Mouse (Mus musculus) layer of hippocampus, postnatal 25 days (tissue): ENCODE results near the gene Tmem116. TPM values are rescaled to one million over a fixed set of nuclear protein-coding genes. Genes with fewer than 3 reads are reported as not detected.
A peak's percentile ranks its signal among the peaks of the same experiment; 100 is the strongest.

Experiments
- DNase-seq, 2 experiments: peaks; one replicate each; pipeline ENCODE4 v3.0.0; 2022; ENCODE audit warnings: mixed read lengths in 2 of 2, low spot score in 1 of 2; ENCODE audit errors: extremely low spot score in 1 of 2
- total RNA-seq, 2 experiments: library from RNA; stranded (reverse); gene quantifications; 2 replicates each; pipeline ENCODE4 v1.2.3; 2021

Gene Tmem116
- total RNA-seq: 1 to 10 TPM; 6.6 to 9.3 TPM

DNA sequence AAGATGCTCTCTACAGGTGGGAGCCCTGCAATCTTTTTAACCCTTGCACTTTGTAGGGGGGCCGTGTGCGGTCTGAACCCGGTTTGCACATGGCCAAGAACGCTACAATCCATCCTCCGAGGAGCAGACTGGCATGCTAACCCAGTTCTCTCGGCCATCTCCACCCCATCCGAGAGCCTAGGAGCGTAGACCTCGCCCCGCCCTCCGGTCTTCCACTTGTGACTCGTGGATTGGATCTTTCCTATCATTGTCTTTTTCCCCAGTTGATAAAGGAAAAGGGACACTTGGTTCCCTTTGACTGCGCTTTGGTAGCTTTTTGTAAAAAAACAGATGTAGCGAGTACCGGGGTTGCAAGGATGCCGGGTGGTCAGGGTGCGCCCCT is at the start of gene Tmem116:
Gene Tmem116 (plus strand): TSS at position 250 of the 382 bp plus-strand sequence.
- DNase-seq: peak in 1 of 2 experiments; percentile 27

DNA sequence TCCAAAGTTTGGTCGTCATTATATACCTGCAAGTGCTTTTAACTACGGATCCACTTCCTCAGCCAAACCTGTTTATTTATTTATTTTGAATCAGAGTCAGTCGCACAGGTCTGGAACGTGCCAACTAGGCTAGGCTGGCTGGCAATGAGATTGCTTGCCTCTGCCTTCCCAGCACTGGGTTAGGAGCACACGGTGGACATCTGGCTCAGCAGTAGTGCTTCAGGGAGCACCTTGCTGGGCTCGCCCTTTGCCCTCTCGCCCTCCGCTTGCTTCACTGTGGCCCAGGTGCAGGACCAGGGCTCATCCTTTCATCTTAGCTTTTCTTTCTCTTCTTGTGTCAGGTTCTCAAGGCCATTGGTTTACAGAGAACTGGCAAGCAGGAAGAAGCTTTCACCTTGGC is 43.8 kb upstream of the Tmem116 start:
- no peak for DNase-seq

DNA sequence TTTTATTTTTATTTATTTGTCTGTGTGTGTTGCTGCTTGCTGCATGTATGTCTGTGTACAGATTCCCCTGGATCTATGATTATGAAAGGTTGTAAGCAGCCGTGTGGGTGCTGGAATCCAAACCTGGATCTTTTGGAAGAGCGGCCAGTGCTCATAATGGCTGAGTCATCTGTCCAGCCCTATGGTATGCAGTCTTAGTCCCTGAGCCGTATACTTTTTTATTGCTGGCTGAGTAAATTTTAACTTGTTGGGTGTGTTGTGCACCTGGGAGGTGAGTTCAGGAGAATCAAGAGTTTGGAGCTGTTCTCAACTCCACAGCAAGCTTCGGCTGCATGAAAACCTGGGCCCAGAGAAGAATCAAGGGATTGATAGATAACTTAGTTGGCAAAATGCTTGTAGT is 40.7 kb upstream of the Tmem116 start:
- no peak for DNase-seq

DNA sequence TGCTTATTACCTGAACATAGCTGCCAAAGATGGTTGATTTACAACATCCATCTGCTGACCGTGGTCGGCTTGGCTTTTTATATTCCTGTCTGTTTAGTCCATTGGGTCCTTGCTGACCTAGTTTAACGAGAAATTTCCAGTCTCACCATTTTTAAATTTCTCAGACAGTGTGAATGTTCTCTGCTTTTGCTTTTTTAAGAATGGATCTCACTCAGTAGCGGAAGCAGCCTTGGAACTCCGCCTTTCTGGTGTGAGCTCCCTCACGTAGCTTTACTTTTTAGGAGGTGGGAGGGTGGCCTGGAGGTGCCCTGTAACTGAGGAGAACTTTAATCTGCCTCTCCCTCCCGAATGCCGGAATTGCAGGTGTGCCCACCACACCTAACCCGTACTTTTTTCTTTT is 31.0 kb upstream of the Tmem116 start:
- DNase-seq: no peak

DNA sequence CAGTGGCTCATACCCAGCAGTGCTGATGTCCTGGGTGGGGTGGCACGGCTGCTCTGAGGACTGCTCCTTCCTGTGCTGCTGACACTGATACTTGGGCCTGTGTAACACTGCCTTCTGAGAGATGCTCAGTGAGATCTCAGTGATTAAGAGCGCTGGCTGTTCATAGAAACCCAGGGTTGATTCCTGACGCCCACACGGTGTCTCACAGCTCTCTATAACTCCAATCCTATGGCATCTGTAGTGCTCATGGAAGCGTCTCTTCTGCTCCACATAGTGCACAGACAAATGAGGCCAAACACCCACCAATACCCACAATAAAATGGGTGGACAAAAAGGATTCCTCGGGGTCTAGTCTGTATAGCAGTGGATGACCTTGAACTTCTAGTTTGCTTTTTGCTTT is 28.9 kb upstream of the Tmem116 start:
- DNase-seq: no peak

DNA sequence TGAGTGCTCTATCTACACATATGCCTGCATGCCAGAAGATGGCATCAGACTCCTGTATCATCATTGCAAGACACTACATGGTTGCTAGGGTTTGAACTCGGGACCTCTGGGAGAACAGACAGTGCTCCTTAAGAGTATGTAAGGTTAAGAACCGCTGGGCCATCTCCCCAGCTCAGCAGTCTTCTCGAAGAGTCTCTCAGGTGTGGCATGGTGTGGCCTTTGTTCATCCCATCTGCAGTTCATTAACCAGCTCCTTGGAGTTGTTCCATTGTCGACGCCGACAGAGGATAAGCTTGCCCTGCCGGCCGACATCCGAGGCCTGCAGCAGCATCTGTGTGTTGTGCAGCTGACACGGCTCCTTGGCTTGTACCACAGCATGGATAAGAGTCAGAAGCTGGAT is 28.4 kb upstream of the Tmem116 start:
- DNase-seq: no peak

DNA sequence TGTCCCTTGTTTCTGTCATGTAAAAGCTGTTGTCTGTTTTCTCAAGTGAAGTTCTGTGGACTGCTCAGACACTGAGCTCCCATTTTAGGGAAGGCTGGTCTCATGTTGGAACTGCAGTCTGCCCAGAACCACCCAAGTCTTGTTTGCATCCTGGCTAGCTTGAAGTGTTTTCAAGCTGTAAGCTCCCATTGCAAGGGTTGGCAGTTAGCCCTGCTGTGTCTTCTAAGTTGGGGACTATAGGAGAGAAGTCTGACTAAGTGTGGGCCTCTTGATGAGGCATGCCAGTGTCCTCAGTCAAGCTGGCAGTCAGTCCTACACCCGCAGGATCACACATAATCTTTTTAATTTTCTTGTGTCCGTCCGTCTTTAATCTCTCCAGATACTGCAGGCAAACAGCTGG is 22.7 kb upstream of the Tmem116 start:
- no peak for DNase-seq

DNA sequence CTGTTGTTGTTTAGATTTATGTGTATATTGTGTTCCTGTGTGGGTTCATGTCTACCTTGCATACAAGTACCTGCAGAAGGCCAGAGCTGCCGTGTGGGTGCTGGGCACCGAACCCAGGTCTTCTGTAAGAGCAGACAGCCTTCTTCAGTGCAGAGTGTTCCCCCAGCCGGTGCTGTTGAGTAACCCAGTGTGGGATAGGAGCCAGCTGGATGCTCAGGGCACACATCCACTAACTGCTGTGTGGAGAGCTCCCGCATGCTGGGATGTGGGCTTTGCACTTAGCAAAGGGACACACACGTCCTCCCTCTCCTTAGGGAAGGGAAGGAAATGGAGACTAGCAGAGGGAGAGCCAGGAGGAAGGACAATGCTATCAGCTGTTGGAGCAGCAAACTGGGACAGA is 13.6 kb upstream of the Tmem116 start:
- no peak for DNase-seq

DNA sequence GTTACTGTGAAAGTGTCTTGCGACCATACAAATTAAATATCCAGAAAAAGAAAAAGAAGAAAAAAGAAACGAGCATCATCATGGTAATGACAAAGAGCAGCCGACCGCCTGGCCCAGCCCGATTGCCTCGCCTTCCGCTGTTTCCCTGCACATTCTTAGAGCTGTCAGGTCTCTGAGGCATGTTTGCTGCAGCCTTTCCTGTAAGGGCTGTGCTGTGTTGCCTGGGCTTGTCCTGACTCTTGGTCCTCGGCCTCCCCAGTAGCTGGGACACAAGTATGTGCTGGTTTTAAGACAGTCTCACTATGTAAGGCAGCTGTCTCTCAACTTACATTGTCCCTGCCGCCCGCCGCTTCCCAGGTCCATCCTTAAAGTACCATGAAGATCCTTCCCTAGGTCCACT is 12.9 kb upstream of the Tmem116 start:
- DNase-seq: no peak

DNA sequence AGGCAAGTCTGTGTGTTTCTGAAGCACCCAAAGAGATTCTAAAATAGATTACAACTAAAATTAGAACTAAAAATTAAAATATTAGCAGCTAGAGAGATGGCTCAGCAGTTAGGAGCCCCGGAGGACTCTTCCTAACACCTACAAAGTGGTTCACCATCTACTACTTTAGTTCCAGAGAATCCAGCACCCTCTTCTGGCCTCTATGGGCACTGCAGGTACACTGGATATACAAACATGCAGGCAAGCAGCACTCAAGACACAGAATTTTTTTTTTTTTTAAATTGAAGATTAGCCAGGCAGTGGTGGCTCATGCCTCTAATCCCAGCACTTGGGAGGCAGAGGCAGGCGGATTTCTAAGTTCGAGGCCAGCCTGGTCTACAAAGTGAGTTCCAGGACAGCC is 8.1 kb upstream of the Tmem116 start:
- DNase-seq: peak in 1 of 2 experiments; percentile 56

DNA sequence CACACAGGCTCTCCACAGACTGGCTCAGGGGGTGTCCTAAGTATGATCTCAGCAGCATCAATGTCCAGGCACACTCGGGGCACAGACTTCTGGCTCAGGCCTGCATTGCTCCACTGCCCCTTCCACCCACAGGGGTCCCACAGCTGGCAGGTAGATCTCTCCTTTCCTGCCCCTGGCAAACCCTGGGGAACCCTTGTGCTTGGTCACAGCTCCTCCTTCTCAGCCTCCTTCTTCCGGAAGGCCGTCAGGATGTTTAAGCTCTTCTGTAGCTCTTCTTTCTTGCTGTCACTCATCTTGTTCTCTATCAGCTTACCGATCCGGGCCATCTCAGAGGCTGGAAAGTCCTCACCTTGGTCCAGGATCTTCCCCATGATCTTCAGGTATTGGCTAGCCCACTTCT is 6.8 kb upstream of the Tmem116 start:
- DNase-seq: no peak

DNA sequence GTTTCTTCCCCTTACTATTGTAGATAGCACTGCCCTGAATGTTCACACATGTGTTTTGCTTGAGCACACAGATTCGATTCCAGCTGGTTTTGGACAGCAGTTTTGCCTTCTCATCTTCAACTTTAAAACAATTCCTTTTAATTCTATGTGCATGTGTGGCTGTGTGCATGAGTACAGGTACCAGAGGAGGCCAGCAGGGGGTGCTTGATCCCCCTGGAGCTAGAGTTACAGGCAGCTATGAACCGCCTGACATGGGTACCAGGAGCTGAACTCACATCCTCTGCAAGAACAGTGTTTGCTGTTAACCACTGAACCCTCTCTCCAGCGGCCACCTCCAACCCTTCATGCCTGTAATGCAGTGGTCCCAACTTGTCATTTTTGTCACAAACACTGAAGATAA is 3.2 kb upstream of the Tmem116 start:
- DNase-seq: no peak

DNA sequence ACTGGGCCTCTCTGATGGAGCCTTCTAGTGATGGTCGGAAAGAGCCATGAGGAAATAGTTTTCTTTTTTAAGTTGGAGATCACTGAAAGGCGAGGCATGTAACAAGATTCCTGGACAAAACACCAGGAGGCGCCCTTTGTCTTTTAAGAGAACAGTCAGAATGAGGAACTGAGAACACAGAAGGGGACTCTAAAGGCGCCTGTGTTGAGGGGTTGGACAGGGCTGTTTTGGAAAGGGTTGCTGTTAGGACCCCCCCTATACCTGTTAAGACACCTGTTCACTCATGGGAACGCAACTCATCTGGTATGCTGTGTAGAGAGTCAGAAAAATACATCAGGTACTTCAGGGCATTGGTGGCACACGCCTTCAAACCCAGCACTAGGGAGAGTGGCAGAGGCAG is 1.7 kb upstream of the Tmem116 start:
- DNase-seq: peak in 1 of 2 experiments; percentile 45

DNA sequence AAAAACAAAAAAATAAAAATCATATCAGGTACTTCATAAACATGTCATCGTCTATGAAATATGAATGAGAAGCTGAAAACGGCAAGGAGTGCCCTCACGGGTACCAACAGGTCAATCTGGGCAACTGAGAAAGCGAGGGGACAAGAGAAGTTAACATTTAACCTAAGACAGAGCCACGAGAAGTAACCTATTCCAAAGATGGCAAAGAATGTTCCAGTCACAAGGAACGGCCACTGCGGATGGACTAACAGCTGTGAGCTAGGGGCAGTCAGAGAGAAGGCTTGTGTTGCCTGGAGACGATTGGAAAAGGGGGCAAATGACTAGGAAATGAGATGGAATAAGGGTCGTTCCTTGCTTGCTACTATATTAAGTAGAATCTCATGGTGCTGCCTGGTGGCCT is 1.2 kb upstream of the Tmem116 start:
- DNase-seq: no peak

DNA sequence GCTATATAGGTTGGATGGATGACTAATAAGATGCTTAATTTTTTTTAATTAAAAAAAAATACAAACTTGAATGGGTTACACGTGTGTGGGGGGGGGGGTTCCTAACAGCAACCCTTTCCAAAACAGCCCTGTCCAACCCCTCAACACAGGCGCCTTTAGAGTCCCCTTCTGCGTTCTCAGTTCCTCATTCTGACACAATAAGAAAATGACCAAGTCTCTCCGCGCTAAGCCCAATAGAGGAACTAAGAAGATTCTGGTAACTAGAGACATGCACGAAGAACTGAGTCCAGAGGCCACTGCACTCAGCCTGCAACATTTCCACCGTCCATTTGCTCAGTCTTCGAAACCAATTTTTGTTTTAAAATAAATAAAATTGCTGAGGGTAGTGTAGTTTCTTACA is 490 bp upstream of the Tmem116 start:
- no peak for DNase-seq

DNA sequence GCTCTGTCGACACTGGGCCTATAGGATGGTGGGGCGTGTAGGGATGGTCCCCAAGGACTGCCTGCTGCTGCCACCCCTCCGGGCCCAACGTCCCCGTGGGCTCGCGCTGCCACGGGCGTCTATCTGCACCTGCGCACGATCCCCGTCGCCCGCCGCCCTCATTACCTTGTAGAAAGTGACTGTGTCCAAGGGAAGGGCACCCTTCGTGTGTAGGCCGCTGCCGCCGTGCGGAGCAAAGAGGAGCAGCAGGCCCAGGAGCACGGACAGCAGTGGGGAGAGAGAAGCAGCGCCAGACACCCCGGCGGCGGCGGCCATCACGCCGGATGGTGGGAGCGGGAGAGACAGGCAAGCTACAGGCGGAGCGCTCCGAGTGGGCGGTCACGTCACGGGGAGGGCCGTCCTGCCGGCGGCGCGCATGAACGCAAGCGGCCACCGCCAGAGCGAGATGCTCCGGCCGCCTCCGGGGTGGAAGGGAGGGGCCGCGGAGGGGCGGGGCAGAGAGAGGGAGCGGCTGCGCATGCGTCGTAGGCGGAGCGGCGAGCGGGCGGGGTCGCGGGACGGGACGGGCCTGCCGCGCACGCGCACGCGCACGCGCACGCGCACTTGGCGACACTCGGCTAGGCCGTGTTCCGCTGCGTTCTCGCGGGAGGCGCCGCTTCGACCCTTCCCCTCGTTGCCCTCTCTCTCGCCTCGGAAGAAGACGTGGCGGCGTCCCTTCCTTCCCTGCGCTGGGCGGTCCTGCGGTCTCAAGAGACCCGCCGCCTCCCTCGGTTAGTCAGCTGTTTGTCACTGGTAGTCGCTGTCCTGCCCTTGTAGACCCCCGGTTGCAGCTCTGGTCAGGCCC is 555 bp downstream of the Tmem116 start, which contains the start of gene Erp29:
Gene Erp29 (minus strand): TSS at position 481 of the 844 bp plus-strand sequence.
- peak; percentile 96 to 98 for DNase-seq

DNA sequence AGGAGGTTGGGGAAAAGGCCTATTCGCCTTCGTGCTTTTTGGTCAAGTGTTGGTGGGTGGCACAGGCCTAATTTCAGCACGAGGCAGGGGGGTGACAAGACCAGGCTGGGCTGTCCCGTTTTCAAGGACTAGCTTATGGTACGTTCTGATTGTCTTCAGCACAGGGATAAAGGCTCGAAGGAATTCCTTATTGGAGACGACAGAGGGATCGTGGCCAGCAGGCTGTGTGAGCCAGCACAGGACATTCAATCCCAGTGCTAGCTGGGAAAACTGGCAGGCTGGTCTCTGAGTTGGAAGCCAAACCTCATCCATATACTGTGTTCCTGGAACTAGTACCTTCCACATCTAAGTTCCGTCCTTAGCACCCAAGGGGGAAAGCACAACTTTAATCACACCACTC is 1.2 kb downstream of the Tmem116 start:
- DNase-seq: no peak

DNA sequence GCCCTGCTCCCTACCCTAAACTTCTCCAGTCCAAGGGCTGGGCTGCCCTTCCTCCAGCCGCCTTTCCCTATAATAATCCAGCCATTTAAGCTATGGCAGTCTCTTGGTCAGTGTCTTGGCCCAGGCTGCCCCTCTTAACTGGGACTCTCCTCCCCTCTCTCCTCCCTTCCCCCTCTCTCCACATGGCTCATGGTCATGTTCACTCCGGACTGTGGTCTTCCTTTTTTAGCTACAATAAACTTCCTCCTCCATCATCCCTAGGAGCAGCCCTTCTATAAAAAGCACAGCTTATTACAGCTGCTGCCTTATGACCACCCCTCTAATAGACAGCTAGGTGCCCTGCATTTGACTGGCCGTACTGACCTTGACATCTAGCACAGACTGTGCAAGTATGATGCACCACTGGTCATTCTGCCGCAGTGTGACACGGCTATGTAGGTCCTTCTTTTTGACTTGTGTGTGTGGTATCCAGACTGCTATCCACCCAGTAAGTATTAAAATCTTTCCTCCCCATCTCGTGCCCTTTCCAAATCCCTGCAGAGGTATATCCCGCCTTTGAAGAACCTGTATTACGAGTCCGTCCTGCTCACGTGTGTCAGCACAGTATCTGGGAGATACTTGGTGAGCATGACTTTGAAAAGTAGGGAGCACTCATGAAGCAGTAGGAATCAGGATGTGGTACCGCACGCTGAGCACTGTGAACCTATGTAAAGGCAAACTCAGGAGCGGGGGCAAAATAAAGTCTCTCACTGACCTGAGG is 2.2 kb downstream of the Tmem116 start:
- DNase-seq: no peak

DNA sequence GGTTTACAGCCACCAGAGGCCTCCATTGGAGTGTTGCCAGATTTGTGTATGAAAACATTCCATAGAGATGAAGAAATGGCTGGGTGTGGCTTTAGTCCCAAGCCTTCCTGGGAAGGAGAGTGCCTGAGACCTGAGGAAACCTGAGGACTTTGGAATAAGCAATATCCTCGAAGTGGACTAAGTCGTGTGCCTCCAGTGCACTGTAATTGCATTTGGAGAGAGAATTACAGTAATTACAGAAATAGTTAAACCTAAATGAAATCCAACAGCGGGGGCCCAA is 2.8 kb downstream of the Tmem116 start:
- DNase-seq: no peak

DNA sequence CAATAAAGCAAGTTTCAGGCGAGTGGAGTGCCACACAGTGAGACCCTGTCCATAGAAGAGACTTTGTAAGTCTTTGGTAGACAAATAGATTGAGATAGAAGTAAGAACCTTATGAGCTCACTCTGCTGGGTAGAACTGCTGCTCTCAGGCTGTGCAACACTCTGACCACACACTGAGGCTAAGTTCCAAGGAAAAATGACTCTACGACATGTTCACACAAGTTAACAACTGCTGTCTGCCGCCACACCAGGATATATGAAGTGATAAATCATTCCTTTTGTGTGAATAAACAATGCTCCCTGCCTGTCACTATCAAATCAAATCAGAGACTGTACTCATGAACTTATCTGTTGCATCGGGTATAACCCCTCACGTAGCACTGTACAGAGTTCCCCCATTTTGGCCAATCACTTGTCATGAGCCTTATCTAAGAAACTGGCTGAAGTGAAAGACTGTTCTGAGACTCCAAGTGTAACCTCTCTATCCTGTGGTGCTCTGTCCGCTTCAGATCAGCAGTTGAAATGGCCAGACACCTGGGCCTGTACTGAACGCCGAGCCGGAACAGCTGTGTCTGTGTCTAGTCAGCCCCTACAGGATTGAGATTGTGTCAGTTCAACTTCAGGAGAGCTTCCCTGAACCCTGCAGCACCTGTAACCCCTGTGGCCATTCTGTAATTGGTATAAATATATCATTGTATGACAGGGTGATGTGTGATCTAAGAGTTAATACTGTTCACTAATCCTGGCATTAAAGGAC is 4.0 kb downstream of the Tmem116 start:
- no peak for DNase-seq
